Mouse (Mus musculus): ENCODE measurements around the gene Slc17a5. TPM values are rescaled to one million over a fixed set of nuclear protein-coding genes. Genes with fewer than 3 reads are reported as not detected.
"Not testable (repeated sequence)": the region's sequence is repeated elsewhere in the genome, so short reads cannot be mapped to it uniquely, and the experiment has no call there.

Gene Slc17a5
- polyA plus RNA-seq, 3 experiments from 2014 or later: 8.2 to 12.0 (median 11.3) TPM

GRCm38 (mm10) chr9:78516125-78516524, 71.7 kb downstream of the Slc17a5 start:
- no peak for ATAC-seq

DNA sequence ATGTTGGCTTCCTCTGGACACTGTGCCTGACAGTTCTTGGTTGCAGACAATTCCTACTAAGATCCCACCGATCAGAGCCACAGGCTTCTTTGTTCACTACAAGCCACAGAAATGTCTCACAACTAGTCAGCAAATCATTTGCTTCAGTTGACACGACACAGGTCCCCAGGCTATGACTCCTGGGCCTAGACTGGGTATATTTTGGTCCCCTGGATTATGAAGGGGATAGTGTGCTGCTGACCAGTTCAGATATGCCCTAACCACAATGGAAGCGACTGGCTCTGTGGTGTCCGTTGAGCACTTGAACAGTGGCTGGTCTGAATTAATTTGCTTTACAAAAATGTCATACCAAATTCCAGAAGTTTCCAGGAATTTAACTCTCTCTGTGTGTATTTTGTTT, 73.2 kb downstream of the Slc17a5 start:
- ATAC-seq: no peak

DNA sequence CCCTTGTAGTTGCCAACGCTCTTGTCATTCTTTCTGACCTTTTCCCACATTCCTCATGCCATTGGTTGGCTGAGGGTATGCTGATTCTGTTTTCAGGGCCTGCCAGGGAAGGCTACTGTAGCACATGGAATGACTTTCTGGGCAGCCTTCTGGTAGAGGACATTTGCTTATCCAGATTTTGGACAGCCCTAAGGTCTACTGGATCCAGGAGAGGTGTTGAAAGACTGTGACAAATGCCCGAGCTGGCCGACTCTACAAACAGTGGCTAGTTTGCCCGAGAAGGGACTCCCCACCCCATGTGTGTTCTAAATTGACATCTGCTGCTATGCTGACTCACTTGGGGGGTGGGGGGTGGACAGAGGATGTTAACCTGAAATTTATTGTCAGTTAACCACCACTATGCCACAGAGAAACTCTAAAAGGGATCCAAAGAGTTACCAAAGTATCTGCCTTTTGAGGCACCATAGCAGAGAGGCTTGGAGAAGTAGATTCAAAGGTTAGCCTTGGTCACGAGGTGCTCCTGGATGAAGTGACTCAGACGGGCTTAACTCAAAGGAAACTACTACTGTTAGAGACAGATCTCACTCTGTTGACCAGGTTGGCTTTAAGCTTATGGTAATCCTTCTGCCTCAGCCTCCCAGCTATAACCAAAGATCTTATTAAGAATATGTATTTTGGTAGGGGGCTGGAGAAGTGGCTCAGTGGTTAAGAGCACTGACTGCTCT, 73.9 kb downstream of the Slc17a5 start:
- ATAC-seq: no peak

DNA sequence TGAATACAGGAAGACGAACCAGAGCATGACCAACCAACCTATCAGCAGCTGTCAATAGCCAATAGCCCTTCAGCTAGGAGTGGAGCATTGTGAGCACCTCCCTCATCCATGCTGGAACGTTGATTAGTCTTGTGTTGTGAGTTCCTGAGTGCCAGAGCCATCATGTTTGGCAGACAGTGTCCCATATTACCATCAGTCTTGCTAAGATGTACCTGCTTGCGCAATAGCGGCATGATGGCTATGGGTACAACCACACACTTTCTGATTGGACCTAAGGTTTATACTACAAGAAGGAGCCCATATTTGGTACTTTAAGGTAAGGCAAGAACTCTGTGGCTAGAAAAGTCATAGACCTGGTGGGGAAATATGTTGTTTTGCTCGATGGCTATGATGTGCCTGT, 76.1 kb downstream of the Slc17a5 start:
- no peak for ATAC-seq

DNA sequence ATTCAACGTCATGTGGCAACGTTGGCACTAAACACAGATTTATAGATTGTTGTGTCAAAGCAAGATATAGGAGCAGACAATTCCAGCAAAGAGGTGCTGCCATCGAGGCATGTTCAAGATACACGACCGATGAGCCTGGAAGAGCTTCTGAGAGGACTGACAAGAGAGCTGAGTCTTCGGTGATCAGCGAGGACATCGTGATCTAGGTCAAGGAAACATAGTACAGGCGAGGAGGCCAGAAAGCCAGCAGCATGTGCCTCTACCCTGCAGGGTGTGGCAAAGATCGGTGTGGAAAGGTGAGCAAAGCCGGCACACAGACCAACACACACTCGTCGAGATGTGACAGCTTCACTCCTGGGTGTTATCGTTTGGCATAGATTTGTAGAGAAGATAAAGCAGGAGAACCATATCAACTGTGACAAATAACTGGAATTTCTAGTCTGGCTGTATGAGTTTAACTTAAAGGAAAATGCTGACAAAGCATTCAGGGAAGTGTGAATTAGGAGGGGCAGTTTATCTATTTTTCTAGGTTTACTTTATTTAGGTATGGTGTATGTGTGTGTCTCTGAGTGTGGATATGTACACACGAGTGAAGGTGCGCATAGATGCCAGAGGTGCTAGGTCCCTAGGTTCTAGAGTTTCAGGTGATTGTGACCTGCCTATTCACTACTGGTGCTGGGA, 79.6 kb downstream of the Slc17a5 start:
- no peak for ATAC-seq

DNA sequence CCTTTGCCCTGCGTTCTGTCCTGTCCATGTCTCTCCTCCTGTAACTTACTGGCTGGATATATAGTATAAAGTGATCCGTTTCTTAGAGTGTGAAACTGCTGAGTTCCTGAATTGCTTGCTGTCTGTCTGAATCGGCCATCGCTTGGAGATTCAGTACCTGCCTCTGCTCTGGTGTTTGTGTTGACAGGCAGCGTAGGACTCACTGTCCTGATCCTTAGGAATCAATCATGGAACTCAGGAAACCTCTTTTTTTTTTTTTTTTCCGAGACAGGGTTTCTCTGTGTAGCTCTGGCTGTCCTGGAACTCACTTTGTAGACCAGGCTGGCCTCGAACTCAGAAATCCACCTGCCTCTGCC, 81.1 kb downstream of the Slc17a5 start:
- ATAC-seq: no peak

DNA sequence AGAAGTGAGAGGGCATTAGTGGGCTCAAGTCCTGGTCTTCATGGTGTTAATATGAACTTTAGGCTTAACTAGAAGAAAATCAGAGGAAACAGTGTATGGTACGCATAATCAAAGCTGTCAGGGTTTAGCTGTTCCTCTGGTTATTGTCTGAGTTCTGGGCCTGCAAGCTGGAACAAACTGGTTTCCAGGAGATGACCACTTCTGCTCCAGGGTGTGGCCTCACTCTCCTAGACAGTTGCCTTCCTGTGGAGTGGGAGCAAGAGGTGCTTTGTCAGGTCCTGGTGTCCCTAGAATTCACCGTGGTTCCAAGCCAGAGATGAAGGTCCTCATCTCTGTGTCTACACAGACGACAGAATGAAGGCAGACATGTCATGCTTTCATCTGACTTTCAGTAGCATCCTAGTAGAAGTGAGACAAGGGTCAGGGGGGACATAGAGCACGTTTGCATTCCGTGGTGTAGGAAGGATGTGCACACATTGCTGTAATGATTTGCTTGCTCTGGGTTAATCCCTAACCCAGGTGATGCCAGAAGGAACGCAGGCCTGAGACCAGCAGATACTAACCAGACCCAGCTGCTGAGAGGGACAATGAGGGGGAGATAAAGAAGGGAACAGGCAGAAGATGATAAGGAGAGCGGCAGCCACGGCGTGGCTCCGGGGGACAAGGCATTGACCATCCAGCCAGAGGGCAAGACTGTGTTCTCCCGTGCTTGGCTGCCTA, 81.7 kb downstream of the Slc17a5 start:
- ATAC-seq: no peak

DNA sequence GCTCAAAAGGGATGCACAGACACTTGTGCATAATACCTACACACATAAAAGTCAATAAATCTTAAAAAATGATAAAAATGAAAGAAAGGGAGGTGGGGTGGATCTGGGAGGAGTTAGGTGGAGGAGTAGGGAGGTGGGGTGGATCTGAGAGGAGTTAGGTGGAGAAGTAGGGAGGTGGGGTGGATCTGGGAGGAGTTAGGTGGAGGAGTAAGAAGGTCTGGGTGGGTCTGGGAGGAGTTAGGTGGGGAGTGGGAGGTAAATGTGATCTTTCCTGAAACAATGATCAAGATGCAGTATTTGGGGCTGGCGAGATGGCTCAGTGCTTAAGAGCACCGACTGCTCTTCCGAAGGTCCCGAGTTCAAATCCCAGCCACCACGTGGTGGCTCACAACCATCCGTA, 82.6 kb downstream of the Slc17a5 start:
- no peak for ATAC-seq

- no peak for ATAC-seq
Observed at GRCm38 (mm10) chr9:78504679-78505078, 83.2 kb downstream of the Slc17a5 start.

DNA sequence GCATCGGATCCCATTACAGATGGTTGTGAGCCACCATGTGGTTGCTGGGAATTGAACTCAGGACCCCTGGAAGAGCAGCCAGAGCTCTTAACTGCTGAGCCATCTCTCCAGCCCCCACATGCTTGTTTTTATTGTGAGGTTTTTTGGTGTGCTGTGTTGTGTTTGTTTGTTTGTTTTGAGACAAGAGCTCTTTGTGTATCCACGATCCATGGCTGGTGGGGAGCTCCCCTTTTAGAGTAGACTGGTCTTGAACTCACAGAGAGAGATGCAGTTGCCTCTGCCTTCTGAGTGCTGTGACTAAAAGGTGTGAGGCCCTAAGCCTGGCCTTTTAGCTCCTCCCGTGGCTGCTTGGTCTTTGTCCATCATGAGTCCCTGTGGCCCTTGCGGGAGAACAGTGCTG, 83.7 kb downstream of the Slc17a5 start:
- ATAC-seq: no peak

GRCm38 (mm10) chr9:78503223-78504079, 84.4 kb downstream of the Slc17a5 start:
- ATAC-seq: no peak

- no peak for ATAC-seq
Observed at GRCm38 (mm10) chr9:78501284-78501683, 86.6 kb downstream of the Slc17a5 start.

GRCm38 (mm10) chr9:78500386-78500785, 87.5 kb downstream of the Slc17a5 start:
- ATAC-seq: no peak

- no peak for ATAC-seq
Observed at GRCm38 (mm10) chr9:78493171-78493570, 94.7 kb downstream of the Slc17a5 start.

DNA sequence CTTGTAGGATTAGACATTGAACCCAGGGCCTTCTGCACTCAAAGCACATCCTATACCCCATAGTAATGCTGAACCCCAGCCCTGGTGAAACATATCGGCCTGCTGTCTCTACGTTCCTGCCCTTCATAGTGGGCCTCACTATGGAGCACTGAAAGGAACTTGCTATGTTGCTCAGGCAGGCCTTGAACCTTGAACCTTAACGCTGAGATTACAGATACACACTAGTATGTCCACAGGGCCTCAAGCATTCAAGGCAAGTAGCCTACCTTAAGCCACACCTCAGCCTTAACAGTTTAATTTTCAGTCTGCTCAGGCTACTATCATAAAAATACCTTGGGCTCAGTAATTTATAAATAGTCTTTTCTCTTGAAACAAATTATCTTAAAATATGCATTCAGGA, 95.6 kb downstream of the Slc17a5 start:
- ATAC-seq: no peak

GRCm38 (mm10) chr9:78491169-78491568, 96.7 kb downstream of the Slc17a5 start:
- no peak for ATAC-seq

DNA sequence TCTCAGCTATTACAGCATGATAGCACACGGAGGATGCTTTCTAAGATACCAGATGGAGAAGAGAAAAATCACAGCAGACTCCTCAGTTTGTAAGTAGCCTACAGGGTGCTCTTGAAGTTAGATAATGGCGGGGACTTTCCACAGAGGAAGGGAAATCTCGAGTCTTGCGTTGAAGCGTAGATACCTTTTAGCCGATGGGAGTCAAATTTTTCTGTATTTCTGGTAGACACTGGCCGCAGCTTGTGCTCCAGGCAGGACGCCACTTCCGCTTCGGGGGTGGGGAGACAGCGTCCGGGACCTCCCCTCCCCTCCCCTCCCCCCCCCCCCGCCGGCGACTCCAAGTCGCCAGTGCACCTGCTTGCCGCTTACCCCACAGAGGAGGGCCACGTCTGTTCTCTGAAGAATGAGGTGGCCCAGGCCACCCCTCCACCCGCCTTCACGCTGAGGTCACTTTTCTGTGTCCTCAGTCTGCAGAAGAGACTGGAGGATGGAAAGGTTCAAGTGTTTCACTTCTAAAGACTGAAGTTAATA, 98.9 kb downstream of the Slc17a5 start, which contains the start of gene Eef1a1:
Eef1a1 (minus strand) TSS at position 262 of the 531 bp plus-strand sequence.
- peak; percentile 78 for ATAC-seq

DNA sequence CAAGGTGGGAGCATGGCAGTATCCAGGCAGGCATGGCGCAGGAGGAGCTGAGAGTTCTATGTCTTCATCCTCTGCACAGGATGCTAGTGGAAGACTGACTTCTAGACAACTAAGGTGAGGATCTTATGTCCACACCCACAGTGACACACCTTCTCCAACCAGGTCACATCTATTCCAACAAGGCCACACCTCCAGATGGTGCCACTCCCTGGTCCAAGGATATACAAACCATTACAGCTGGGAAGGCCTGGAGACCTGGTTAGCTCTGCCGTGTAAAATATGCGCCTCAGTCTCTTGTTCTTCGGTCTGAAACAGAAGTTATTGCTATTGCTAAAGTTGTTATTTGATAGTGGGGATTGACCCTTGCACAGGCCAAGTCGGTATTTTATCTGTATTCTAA, 99.8 kb downstream of the Slc17a5 start:
- ATAC-seq: not testable (repeated sequence)
